Mouse (Mus musculus) mesoderm, embryonic 11.5 days (tissue): ENCODE data around the gene AL607142.1.

ENCODE experiments used
- DNase-seq: peaks from one replicate; pipeline ENCODE4 v3.0.0-alpha.2; 2012; ENCODE audit warnings: low read depth, low spot score

Gene AL607142.1

GRCm38 (mm10) chr4:120096935-120097334 is 32.1 kb downstream of the AL607142.1 start:
- DNase-seq = no peak

DNA sequence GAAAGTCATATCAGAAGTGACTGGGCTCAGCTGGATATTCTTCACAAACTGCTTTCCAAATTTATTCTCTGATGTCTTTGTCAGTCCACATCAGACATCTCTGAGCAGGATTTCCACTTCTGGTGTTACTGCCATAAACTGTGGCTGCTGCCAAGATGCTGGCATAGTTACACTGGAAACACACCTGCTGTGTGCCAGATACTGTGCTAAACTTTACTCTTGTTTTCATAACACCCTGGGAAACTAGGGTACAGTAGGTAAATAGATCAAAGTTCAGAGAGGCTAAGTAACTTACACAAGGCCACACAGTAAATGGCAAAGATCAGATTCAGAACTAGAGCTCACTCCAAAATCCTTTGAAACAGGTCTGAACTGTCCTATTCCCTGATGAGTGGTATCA is 36.4 kb downstream of the AL607142.1 start:
- no peak for DNase-seq

DNA sequence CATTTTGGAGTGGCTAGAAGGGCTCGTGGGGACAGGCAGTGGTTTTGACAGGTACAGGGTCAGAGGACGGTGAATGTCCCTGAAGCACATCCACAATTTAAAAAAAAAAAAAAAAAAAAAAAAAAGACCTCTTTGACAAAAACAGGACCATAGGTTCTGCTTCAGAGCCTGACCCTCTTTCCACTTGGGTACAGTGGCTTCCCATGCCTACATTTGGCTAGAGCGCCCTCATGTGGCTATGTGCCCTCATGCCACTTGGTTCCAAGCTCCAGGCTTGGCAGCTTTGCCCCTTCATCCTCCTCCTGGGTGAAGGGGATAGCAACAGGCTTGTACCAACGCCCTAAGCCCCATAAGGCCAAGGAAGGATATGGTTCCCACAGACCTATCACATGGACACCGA is 39.8 kb downstream of the AL607142.1 start:
- DNase-seq = peak; percentile 54

DNA sequence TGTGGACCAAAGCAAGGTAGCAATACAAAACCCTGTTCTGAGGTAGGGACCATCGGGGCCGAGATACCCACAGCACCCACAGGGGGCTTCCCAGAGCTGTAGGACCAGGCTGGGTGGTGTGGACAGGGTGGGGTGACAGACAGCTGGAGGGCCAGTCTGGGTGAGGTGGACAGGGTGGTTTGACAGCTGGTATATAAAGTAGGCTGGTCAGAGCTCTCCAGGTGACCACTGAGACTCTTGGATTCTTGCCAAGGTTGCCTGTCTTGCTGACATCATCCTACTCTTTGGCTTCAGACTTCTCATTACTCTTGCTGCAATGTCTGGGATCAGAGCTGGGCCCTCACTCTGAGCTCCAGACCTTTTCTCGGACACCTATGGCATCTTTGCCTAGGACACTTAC is 41.6 kb downstream of the AL607142.1 start:
- DNase-seq = no peak

GRCm38 (mm10) chr4:120107787-120108186 is 43.0 kb downstream of the AL607142.1 start:
- DNase-seq = no peak

GRCm38 (mm10) chr4:120115516-120115915 is 50.7 kb downstream of the AL607142.1 start:
- no peak for DNase-seq

DNA sequence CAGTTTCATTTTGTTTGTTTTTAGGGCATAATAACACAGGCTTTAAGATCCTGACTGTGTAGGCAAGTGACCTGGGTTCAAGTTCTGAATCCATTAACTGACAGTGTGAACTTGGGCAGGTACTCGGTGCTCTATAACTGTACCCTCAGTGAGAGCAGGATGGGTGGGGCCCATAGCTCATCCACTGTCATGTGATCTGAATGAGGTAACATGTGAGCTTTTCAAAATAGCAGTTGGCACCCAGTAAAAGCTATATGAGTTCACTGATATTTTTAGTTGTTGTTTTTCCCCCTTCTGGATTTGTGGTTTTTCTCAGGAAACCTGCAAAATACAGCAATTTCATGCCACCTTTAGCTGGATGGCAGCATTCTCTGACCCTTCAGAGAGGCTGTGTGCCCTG is 51.5 kb downstream of the AL607142.1 start:
- DNase-seq = no peak

GRCm38 (mm10) chr4:120120276-120120675 is 55.5 kb downstream of the AL607142.1 start:
- peak; percentile 52 for DNase-seq

DNA sequence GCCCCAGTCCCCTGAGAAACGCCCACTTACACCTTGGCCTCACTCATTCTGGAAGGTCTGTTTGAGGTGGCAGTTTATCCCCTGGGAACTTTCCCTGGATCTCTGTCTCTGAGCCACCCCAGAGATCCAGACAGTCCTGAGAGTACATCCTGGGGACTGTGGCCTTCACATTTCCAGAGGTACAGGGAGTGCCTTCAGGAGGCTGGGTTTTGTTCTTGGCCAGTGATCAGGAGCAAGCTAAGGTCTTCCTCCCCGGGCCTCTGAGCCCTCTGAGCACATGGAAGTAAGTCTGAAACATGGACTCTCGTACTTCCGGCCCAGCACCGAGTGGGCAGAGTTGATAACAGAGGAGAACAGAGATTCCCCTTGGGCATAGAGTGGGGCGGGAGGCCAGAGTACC is 59.9 kb downstream of the AL607142.1 start:
- no peak for DNase-seq

- DNase-seq = no peak
Measured at GRCm38 (mm10) chr4:120126047-120126446, 61.3 kb downstream of the AL607142.1 start.

DNA sequence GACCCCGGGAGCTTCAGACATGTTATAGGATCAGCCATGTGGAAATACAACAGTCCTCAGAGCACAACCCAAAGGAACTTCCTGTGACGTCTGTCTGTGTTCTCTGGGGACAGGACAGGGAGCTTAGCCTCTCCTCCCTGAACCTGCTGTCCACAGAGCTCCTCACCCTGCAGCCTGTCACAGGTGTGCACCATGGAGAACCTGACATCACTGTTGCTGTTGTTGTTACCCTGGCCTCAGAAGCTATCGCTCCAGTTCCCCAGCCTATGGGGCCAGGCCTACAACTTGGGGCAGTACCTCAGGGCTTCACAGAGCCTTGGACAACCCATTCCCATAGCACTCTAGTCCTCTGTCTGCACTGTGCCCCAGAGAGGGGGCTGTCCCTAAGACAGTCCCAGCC is 62.5 kb downstream of the AL607142.1 start:
- DNase-seq = no peak

GRCm38 (mm10) chr4:120128033-120128432 is 63.2 kb downstream of the AL607142.1 start:
- no peak for DNase-seq

GRCm38 (mm10) chr4:120129233-120129885 is 64.6 kb downstream of the AL607142.1 start:
- DNase-seq = peak; percentile 67

DNA sequence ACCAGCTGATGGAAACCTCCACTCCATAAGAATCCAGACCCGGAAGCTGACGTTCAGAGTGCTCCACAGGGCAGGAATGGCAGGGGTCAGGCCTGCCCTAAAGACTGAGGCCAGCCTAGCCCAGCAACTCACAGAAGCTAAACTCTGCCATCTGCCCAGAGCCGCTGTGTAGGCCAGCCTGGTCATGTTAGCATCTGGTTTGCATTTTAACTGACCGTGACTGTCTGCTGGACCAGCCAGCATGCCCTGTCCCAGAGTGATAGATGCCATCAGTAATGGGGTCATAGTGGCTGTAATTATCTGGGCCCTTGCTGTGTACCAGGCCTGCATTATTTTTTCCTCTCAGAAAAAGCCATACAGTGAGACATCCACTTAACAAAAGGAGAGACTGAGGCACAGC is 66.1 kb downstream of the AL607142.1 start:
- DNase-seq = peak; percentile 38

DNA sequence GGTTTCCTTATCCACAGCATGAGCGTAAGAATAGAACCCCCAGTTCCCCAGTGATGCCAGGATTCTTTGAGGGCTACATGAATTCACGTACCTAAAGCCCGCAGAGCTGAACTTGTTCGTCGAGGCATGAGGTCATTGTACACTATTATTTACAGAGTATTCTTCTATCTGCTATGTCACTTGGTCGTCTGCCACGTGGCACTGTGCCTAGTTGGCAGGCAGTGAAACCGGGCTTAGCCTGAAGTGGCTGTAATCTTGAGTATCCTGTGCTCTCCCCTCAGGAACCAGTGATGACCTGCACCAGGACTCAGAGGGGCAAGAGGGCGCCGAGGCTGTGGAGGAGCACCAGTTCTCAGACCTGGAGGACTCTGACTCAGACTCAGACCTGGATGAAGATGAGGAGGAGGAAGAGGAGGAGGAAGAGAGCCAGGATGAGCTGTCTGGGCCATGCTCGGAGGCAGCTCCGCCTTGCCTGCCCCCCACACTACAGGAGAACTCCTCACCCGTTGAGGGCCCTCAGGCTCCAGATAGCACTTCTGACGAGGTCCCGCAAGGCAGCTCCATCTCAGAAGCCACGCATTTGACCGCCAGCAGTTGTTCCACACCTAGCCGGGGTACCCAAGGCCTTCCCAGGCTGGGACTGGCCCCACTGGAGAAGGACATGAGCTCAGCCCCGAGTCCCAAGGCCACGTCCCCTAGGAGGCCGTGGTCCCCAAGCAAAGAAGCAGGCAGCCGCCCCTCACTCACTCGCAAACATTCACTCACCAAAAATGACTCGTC is 66.8 kb downstream of the AL607142.1 start:
- DNase-seq = no peak

- no peak for DNase-seq
Measured at GRCm38 (mm10) chr4:120134223-120134622, 69.4 kb downstream of the AL607142.1 start.

DNA sequence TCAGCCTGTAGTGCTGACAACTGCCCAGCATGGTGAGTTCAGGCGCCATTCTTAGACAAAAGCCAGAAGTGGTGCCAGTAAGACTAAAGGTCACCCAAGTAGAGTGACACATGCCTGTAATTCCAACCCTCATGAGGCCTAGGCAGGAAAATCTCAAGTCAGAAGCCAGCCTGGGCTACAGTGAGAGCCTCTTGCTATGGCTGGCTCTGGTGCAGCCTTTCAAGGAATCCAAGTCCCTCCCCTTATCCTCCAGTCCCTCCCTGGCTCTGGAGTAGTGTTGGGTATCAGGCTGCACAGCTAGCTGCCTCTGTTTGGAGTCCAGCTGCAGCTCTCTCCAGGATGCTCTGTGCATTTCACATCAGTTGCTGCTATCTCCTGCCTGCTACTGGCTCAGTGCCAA is 77.0 kb downstream of the AL607142.1 start:
- no peak for DNase-seq

DNA sequence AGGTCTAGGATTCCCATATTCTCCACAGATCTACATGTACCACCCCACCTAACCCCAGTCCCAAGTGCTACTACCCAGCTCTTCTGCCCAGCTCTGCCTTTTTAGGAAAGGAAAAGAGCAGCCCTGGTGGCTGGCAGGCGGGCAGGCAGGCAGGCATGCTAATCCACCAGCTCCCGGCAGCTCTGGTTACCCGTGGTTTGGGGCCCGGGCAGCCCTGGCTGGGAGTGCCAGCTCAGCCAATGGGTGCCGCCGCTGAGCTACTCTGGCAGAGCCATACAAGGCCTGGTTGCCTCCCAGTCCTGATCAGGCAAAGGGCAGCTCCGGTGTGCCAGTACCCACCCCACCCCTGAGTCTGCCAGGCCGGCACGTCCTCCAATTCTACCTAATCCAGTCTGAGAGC is 78.1 kb downstream of the AL607142.1 start:
- no peak for DNase-seq
